Mouse (Mus musculus) thymus, postnatal 0 days (tissue): ENCODE results near the gene I830077J02Rik. TPM values are rescaled to one million over a fixed set of nuclear protein-coding genes. Genes with fewer than 3 reads are reported as not detected.
"Not testable (repeated sequence)": the region's sequence is repeated elsewhere in the genome, so short reads cannot be mapped to it uniquely, and the experiment has no call there.

Experiments used
- DNase-seq: peaks from one replicate; pipeline ENCODE4 v3.0.0-alpha.2; 2015; ENCODE audit warnings: low spot score
- polyA plus RNA-seq: library from polyadenylated mRNA; unstranded; fragments of >200 nt; fragmentation: Nextera tagmentation; extraction: Ambion mirVana; gene quantifications from 2 replicates; pipeline ENCODE4 v1.2.1, GENCODE M21; 2015

Gene I830077J02Rik
- polyA plus RNA-seq, 1 experiment from 2014 or later: 3.7 TPM

DNA sequence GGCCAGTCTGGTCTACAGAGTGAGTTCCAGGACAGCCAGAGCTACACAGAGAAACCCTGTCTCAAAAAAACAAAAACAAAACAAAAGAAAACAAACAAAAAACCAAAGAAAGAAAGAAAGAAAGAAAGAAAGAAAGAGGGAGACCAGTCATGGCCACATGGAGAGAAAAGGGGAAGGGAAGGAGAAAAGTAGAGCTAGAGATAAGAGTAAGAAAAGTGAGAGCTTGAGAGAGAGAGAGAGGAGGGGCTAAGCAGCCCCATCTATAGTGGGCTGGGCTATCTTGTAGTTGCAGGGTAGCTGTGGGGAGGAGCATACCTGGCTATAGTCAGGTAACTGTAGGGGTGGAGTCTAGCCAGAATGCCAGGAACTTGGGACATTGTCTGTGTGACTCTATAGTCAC, 11.7 kb downstream of the I830077J02Rik start:
- not testable (repeated sequence) for DNase-seq

DNA sequence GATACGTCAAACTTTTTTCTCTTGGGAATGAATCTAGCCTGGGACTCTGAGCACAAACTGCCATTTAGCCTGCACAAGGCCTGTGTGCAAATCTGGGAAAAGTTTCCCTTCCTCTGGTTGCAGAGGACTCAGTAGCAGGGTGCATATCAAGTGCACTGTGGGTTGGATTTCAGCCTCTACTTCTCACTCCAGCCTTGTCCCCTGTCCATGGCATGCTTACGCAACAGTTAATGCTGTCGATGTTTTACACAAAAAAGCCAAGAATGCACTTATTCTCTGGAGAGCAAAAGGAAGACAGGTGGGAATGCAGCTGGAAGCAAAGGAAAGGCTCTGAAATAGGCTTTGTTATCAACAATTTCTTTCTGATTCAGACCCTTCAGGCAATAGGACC, 14.1 kb downstream of the I830077J02Rik start:
- no peak for DNase-seq

DNA sequence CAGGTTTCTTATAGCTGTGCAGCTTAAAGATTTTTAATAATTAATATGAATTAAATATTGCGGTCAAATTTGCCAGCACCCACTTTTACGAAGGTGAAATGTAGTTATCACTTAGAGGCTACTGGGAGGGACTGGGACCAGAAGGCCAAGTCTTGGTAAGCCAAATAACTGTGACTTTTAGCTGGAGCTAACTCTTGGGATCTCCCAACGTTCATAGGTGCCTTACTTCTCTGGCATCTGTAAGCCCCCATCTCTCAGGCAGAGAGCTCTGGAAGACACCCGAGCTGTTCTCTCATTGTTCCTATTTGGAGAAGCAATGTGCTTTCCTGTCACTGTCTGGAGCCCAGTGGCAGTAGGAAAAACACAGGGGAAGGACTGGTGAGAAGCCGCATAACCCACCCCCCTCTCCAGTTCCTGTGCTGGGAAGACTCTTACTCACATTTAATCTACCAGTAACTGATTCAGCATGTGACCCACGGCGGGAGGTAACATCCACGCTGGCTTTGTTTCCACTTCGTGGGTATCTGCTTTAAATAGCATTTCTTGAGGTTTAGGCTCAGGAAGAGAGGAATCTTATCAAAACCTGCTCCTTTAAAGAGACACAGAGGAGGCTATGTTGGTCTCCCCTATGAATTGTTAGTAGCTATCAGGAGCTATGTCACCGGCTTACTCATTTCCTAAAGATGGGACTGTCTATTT, 14.7 kb downstream of the I830077J02Rik start:
- no peak for DNase-seq

DNA sequence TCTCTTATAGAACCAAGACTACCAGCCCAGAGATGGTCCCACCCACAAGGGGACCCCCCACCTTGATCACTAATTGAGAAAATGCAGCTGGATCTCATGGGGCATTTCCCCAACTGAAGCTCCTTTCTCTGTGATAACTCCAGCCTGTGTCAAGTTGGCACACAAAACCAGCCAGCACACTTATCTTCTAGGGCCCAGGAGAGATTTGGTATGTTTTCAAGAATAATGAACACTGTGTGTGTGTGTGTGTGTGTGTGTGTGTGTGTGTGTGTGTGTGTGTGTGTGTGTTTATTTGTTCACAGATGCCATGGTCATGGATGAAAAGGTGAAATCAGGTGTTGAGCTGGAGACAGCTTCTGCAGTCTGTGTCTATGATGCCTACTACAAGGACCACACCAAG, 16.0 kb downstream of the I830077J02Rik start:
- not testable (repeated sequence) for DNase-seq

DNA sequence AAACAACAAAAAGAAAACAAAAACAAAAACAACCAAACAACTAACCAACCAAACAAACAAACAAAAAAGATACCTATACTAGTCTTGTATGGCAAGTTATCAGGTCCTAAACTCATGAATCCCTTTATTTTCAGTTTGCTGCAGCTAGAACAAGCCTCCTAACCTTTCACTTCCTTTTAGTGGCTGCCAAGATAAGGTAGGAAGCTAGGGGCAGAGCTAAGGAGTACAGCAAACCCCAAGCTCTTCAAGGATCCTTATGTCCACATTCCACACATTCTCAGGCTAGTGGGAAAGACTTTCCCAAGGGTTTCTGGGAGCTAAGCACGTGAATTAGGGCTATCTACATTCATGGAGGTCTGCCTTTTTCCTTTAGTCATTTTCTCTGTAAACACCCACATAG, 17.2 kb downstream of the I830077J02Rik start:
- no peak for DNase-seq

DNA sequence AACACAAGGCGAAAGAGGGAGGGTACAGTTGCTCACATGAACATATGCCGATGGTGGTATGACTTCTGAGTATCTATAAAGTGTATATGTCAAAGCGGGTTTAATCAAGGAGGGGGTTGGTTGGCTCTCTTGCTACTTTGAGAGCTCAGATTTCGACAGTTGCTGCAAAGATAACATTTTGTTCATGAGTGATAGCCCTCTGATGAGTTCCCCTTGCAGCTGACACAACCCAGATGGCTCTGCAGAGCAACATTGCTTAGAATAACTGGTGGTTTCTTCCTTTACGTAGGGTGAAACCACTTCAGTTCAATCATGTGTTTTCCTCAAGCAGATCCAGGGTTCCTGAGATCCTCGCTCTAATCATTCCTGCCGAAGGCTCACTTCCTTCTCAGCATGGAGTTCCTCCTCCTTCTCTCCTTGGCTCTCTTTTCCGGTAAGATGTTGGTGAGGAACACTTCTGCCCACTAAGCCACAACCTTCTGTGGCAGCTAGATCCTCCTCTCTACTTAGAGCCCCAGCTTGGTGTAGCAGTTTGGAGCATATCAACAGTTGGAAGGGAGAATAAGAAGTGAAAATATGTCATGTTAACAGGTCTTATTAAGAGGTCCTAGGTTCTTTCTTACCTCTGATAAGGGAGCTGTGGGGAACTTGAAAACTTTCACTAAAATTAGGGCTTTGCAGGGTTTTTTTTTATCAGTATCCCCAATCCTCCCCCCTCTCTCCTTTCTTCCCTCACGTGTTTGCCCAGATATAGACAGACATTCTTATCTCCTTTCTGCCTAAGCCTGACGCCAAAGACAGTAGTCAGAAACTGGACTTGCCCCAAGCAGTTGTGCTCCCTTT, 18.4 kb downstream of the I830077J02Rik start:
- DNase-seq: no peak

DNA sequence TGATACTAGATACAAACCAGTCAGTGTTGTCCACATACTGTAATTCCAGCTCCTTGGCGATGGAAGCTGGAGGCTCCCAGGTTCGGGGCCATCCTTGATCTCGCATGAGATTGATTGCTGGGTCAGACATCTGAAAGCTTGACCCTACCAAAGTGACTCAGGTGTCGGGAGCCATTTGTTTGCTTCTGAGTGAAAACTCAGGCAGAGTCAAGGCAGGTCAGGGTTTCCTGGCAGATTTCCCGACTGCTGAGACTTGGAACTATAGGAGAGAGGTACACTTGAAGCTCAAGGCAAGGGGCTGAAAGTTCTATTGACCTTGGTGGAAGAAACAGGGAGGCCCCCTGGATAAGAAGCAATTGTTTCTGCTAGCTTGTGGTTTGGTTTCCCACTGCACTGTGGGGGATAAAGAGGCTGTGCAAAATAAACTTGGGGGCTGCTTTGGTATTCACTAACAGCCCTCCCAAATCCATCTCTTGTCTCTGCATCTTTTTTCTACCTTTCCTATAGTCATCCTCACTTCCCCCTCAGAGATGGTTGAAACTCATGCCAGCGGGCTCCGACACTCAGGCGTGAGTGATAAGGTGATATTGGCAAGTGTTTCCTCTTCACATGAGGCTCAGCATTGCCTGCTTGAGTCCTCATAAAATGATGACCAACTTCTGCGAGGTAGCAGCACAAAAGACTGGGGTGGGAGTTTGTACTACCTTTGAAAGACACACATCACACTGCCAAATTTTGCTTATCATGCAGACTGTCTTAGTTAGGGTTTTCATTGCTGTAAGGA, 20.2 kb downstream of the I830077J02Rik start:
- DNase-seq: no peak

DNA sequence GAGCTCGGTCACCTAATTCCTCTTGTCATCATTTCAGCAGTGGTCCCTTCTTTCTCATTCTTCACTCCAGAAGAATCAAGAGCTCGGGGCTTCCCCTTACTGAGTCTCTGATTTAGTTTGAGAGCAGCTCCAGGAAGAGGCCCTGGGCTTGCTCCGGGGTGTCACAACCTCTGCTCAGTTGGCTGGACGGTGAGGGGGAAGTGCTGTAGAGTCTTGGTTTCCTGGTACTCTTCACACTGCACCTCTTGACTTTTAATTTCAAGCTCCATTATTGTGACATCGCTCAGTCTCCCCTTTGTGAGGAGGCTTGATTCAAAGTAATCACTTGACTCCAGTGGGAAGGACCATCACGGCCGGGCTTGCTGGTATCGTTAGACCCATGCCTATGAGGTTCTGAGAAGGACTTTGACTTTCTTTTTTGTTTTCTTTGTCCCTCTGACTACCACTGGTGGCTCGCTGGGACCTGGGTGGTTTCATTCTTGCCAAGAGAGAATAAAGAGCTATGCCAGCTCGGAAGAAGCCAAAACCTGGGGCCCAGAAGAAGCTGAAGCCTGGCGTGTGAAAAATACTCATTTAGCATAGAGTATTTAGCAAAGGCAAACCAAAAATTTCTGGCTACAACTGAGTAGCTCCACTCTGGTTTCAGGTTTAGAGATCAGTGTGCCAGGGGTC, 21.8 kb downstream of the I830077J02Rik start:
- peak; percentile 63 for DNase-seq

DNA sequence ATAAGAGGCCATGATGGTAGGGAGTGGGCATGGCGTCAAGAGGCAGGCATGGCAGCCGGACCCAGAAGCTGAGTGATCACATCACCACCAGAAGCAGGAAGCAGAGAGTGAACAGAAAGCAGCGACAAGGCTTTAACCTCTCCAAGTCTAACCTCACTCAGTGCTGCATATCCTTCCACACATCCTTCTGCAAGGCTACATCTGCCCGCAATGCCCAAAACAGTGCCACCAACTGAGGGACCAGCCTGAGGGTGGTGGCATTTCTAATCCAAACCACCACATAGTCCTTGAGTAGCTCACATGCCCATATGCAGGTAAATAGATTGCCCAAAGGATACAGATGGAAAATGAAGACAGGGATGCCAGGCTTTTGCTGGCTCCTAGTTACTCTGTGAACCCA, 23.5 kb downstream of the I830077J02Rik start:
- DNase-seq: no peak

DNA sequence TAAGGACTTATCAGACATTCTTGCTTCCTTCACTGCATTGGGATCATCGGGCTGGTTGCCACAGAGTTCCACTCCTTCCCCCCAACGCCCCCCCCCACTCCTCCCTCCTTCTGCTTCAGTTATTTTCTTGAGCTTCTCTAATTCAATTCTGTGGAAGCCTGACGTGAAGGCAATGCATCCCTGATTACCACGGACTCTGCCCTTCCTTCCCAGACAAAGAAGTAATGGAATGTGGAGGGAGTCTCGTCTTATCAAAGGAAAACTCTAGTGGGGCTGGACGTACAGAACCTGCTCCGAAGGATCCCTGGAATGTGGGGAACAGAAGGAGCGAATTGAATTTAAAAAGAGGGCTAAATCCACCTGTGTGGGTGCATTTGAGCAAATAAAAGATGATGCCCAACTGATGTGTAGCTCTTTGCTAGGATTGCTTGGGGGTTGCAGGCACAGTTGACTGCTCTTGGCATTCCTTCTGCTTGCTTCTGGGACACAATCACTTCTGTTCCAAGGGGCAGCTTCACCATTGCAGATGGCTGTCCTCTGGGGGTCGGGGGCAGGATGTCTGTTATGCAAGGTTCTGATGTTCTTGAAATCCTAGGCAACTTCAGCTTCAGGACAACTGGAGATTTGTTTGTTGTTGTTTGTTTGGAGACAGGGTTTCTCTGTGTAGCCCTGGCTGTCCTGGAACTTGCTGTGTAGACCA, 24.4 kb downstream of the I830077J02Rik start:
- no peak for DNase-seq

DNA sequence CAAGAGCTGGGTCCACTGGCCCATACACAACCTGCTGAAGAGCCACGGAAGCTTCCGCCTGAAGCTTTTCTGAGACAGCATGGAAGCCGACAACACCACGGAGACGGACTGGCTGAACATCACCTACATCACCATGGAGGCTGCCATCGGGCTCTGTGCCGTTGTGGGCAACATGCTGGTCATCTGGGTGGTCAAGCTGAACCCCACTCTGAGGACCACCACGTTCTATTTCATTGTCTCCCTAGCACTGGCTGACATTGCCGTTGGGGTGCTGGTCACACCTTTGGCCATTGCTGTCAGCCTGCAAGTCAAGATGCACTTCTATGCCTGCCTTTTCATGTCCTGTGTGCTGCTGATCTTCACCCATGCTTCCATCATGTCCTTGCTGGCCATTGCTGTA, 27.7 kb downstream of the I830077J02Rik start:
- no peak for DNase-seq

DNA sequence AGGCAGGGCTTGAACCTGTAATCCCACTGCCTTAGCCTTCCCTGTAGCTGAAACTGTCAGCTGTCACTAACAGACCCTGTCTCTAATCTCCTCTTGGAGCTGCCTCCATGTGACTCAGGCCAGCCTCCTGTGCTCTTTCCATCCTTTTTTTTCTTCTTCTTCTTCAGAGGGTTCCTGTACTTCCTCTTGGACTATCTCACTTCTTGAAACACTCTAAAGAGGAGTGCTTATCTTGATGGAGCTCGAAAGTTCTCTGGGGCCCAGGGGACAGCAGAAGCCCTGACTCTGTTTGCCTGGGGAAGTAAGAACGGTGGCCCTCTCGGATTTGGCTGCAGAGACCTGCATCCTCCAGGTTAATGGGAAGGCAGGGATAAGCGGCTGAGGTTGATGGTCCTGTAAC, 28.3 kb downstream of the I830077J02Rik start:
- no peak for DNase-seq

DNA sequence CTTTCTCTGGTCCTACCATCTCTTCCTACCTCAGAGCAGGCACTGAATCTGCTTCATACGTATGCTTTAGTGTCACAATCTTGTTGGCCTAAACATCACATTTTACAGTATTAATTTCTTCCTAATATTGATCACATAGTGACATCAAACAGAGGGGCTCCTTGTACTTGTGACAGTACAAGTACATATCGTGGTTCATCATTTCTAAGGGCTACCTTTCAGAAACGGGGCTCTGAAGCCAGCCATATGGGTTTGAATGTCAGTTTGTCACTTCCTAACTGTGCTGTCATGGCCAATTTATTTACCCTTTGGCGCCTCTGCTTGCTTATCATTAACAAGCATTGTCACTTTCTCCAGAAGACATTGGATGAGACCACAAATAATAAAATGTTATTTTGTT, 31.0 kb downstream of the I830077J02Rik start:
- DNase-seq: no peak

DNA sequence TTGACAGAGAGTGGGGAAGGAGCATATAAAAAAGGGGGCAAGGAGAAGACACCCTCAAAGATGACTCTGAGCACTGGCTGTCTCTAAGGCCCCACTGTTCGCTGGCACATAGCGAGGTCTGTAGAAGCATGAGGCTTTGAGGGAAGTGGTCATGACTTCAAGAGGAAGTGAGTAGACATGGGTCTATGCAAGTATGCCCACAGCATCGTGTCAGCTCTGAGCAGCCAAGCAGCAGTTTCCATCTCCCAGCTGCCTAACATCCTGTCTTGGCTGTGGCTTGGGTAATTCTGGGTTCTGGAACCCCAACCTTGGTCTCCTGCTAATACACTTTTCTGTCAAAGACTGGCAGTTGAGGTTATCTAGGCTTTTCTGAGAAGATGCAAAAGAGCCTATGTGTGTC, 31.7 kb downstream of the I830077J02Rik start:
- DNase-seq: peak; percentile 62

DNA sequence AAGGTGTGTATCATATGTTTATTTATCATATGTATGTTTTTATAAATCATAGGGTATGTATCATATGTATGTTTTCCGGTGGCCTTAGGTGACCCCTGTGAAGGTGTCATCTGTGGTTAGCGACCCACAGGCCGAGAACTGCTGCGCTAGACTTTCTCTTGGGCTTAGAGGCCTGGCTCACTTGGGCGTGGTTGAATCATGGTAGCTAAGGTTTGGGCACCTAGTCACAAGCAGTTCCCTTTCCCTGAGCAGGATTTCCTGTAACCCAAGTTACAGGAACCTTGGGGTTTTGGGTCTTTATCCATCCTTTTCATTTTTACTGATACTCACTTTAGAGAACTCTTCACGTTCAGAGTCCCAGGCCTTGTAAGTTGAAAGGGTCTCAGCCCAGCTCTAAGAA, 32.2 kb downstream of the I830077J02Rik start:
- DNase-seq: no peak

DNA sequence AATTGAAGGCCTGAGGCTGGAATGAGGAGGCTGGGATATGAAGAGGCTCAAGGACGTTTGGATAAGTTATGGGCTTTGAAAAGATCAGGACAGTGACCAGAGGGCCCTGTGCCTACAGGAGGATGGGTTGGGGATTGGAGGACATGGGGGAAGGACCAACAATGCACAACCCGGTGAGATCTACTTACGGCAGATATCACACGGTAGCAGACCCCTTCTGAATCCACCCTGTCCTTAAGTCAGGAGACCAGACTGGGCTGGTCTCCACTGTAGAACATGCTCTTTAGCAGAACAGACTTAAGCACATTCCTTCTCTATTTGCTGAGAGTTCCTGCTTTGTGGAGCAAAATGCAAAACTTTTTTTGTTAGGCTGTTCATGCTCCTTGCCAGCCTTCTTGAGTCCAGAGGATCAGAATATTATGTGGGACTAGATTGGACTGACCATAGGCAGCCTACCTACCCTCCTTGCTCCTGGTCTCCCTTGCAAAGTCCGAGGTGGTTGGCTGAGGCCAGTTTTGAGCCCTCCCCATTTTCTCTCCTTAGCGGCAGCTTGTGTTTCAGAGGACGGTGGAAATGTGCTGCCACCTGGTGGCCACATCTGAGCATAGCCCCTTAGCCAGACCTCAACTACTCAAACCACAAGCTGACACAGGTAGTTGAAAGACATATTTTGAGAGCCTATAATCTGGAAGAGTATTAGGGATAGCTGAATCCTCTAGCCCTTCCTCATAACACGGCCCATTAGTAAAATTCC, 32.9 kb downstream of the I830077J02Rik start:
- DNase-seq: peak; percentile 88

DNA sequence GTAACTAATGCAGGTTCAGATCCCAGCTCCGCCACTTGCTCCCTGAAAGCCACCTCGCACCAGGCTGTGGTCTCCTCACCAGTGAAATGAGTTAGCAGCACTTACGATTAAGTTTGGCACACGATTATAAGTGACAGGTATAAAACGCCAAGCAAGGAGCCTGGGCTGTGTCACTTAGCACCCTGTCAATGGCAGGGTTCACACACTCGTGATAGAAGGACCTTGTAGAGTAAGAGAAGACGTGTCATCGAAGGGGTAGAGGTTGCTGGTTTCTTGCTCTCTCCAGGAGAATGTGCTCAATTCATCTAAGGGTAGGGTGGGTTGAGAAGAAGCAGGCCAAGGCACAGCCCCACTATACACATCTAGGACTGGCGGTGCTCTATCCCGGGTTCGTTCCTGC, 33.6 kb downstream of the I830077J02Rik start:
- no peak for DNase-seq

DNA sequence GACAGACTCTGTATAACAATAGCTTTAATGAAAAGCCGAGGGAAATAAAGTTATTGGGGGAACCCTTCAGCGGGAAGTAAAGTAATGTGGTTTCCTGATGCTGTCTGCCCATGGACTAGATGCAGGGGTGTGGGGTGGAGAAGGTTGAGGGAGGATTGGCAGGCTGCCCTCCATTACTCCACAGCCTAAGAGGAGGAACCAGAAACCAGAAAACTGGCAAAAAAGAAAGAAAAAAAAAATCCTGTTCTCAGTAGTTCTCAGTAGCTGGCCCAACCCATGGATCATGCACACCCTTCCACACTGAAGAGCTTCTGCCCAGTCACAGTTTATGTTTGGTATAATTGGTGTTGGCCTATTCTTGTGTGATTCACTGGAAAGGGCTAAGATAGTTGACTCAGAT, 34.1 kb downstream of the I830077J02Rik start:
- DNase-seq: no peak

DNA sequence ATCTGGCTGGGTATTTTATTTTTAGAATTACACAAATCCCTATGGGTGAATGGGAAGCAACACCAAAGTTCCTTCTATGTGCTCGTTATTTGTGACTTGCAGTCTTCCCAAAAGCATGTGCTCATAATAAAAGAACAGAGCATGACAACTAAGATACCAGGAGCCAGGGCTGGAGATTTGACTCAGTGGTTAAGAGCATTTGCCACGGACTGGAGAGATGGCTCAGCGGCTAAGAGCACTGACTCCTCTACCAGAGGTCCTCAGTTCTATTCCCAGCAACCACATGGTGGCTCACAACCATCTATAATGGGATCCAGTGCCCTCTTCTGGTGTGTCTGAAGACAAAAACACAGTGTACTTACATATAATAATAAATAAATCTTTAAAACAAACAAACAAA, 35.7 kb downstream of the I830077J02Rik start:
- no peak for DNase-seq
